Mouse (Mus musculus) mouse embryonic stem cell (cell line): Measurements from ENCODE around the gene Col15a1.

ENCODE experiments used
- in situ Hi-C, 2 experiments: fragments of 300-500 bp; cut with MboI; formaldehyde crosslinking; loops; 1 replicate in 1 of 2; 3 replicates in 1 of 2; pipeline ENCODE4 v1.14.3; 2019 to 2020; ENCODE audit warnings: low sequenced_read_pairs in 2 of 2, low pct_unique_long_range_greater_than_20kb in 1 of 2, mixed read lengths in 1 of 2; ENCODE audit not compliant: unreplicated experiment in 1 of 2

Gene Col15a1

DNA sequence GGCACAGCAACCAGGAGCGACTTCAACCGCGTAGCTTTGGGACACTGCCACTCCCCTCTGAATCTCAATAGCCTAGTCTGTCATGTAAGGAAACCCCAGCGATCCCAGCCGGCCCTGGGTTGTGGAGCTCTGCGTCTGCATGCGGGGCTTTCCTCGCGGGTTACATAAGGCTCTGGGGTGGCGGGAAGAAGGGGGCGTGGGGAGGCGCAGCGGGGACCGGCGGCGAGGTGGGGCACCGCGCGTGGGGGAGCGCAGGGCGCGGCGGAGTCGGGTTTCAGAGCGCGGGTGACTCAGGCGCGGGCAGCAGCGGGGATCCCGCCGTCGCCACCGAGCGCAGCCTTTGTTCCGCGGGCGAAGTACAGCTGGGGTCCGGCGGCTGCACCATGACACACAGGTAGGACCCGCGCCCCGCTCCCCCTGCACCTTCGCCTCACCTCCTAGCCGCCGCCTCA, at the start of gene Col15a1:
Col15a1 (plus strand) TSS at position 193 of the 452 bp plus-strand sequence.
- in situ Hi-C loops, result no loop called here

DNA sequence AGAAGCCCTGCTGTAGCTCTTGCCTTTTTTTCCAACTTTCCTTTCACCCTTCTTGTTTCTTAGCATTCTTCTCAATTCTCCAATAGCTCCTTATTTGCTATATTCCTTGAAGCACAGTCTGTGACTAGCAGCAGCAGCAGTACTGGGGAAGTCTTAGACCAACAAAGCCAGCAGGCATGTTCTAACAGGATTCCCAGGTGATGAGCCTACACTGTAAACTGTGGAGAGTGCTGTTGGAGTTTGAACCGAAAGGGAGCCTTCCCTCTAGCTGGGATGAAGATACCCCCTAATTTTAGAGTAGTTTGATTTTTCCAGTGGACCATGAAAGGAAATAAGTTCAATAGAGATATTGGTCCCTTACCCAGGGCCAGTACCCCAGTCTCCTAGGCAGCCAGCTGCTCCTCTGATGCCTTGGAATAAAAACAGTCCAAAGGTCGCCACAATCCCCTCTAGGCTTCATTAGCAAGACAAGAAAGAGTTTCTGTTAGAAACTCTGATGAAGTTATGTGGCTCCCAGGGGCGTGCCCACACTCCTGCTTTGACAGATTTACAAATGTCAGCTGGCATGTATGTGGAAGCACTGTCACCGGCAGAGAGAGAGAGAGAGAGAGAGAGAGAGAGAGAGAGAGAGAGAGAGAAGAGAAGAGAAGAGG, 46.7 kb upstream of the Col15a1 start:
- in situ Hi-C loops, result no loop called here

DNA sequence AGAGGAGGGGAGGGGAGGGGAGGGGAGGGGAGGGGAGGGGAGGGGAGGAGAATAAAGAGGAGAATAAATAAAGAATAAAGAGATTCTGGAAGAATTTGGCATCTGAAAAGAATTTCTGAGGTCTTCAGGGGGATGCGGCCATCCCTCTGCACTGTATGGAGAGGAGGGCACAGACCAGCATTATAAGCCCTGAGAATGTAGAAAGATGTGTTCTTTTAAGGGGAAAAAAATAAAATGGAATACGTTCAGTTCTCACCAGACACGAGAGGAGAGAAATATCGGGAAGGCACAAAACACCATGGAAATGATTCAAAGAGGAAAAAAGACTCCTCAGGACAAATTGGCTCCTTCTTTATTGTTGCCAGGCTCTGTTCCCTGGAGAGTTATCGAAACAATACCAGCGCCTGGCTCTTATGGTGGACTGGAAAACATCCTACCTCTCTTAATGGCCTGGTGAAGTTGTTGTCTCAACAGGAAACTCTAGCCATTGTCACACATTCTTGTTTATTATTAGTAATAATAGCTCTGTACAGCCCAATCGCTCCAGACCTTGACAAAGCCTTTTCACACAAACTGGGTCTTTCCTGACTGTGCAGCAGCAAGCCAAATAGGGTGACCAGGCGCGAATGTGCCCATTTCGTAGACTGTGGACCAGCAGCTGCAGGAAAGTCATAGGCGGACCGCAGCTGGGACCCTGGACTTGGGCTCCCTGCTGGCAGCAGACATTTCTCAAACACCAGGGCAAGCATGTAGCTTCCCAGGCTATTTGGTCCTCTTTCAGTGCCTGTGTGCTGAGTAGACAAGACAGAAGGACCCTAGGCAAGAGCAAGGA, 46.0 kb upstream of the Col15a1 start:
- in situ Hi-C loops, result no loop called here

DNA sequence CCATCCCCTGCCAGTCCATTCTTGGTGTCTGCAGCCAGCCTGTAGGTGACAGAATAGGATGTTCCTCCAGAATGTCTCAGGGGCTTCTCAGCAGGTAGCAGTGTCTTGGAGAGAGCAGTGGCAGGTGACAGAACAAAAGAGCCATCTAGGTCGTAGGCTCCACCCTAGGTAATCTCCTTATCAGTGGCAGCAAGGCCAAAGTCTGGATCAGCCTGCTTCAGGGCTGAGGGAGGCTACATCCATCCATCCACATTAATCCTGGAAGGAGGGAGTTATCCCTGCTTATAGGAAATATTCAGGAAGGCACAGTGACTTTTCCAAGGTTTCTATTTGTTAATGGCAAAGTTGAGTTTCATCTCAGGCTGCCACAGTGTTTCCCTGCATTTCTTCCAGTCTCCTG, 35.6 kb upstream of the Col15a1 start:
- in situ Hi-C loops, result no loop called here

DNA sequence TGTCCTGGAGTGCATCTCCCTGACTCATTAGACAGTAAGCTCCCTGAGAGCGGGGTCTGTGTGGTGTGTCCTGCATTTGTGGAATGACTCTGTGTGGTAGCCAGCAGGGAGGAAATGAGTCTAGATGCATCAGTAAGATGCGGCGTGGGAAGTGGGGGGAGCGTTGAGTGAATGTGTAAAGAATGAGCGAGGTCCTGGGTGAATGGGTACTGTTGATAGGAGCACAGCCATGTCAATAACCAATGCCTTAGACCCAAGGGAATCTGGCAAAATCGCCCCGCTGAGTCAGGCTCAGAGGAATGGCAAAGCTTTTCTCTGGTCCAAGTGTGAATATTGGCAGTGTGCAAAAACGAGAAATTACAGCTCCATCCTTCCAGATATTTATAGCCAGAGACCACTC, 30.9 kb upstream of the Col15a1 start:
- in situ Hi-C loops, result no loop called here

DNA sequence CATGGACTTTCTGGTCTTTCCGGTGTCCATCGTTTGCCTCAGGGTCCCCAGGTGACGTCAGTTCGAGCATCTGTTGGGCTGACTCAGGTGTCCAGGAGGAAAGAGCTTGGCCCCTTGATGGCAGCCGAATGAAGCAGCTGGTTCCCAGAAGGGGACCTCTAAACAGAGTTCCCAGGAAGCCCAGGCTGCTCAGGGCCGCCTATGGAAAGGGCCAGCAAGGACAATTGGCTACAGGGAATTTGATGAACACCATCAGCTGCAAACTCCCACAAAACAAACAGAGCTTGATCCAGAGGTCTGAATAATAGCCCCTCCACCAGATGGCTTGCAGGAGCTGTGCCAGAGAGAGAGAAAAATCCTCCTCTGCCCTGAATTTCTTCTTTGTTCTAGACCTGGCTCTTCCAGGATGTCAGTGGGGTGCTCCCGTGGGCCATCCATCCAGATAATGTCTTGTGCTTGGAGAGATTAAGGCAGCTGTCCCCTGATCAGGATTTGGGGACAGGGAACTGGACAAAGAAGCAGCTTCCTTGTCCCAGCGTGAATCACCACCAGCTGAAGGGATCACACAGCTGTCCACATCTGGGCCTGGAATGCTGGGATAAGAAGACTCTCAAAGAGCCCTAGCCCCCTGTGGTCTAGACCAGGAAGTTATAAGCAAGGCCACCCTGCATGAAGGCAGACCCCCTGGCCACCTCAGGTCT, 29.6 kb upstream of the Col15a1 start:
- in situ Hi-C loops, result no loop called here

DNA sequence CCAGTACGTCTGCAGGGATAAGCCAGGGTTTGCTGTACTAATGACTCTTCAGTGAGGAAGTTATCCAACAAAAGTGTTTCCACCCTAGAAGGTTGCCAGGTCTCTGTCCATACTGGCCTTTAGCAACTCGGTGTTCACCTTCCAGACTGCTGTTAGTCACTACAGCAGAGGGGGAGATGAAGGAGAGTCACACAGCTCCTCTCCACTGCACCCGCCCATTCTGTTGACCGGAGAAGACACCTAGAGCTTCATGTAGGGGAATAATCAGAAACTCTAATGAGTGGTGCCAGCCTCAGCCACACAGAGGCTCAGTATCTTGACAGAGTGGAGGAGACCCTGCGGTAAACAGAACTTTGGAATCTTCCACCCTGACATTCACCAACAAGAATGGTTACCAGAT, 28.4 kb upstream of the Col15a1 start:
- in situ Hi-C loops, result no loop called here

DNA sequence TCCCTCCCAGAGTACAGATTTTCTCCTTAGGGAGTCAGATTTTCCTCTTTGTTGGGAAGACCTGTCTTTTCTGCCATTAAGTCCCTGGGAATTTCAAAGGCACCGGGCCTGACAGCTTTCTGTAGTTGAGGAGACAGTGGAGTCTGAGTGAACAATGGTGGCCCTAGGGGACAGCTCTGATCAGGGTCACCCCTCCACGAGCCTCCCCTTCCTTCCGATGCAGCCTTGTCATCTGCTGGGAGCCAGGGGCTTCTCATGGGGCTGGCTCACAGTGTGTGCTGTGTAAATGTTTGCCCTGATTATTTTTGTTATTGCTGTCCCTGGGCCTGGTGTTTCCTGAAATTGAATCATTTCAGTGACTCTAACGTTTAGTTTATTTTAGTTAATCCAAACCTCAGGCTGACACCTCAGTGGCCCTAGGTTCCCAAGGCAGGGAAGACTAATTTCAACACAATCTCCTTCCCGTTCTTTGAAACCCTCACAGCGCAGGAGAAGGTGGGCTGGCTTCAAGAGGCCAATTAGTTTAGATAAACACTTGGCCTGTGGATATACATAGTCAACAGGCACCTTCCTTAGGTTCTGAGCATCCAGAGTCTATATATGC, 23.8 kb upstream of the Col15a1 start:
- in situ Hi-C loops, result no loop called here

DNA sequence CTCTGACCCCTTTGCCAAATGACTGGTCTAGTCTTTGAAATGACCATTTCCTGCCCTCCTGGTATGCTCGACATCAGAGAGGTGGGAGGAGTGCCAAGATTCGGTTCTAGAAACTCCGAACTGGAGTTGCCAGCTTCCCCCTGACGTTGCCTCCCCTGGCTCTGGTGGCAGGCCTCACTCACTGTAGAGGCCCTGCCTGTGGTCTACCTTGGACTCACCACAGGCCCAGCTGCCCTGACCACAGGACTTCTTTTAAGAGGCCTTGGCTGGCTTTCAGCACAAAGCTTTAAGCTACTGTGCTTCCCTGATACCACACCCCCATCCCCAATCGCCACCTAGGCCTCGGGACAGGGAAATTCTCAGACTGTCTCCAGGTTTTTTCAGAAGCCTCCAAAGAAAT, 21.4 kb upstream of the Col15a1 start:
- in situ Hi-C loops, result no loop called here

DNA sequence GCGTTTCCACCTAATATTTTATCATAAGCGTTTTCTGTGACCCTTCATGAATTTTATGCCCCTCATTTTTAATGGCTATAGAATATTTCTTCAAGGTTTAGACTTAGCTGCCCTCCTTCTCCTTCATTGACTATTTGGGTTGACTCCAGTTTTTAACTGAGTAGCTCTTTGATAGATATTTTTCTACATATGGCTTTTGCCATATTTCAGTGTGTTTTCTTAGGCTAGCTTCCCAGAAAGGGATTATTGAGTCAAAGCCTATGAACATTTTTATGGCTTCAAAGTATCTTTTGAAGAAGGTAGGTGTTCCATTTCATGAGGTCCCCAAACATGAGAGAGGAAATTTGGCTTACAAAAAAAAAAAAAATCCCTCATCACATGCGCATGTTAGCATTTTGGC, 11.8 kb upstream of the Col15a1 start:
- in situ Hi-C loops, result no loop called here

DNA sequence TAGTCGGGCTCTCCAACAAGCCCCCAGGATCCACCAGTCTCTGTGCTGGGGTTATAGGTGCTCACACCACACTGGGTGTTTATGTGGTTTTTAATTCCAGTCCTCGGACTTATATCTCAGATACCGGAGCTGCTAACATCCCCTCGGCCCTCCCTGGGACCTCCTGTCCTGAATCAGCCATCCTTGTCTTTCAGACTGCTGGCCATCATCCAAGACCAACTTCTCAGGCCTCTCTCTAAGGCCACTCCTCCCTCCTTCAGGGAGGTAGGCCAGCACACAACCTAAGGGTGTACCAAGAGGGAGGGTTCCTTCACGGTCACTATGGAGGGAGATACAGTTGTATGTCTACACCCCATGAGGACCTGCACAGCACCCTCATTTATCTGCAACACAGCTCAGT, 4.3 kb upstream of the Col15a1 start:
- in situ Hi-C loops, result no loop called here

DNA sequence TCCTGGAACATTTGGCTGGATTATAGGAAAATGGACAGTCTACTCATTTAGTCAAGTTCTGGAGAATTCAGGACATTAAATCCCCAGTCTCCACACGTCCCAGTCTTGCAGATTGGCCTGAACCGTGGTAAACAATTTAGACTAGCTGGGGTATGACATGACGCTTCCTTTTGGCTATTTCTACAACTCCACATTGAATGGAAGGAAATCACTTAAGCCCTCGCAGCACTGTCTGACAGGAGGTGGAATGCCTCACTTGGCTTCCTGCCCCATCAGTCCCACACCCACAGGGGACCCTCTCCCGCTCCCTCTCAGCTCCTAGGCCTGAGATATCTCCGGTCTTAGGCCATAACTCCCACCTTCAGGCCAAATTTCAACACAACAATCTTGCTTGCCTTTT, 2.1 kb upstream of the Col15a1 start:
- in situ Hi-C loops, result no loop called here

DNA sequence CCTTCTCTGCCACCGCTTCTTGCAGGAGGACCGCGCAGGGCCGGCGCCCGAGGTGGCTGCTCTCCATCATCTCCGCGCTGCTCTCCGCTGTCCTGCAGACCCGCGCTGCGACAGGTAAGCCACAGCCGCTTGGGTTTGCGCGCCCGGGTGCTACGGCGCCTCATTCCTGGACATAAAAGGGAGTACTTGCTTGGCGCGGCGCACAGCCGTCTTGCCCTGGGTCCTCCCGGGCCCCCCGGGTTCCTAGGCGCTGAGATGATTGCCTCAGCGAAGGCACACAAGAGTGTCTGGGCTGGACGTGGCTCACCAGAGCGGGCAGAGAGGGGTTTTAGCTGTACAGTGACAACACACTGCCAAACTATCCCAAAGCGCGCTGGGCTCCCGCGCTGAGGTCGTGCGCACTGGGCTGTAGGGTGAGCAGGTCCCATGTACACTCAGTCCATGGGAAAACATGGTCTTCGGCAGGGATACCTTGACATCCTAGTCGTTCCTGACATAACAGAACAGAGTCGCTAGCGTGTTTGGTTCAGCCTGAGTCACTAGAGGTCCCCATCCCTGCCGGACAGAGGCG, 545 bp downstream of the Col15a1 start:
- in situ Hi-C loops, result no loop called here

DNA sequence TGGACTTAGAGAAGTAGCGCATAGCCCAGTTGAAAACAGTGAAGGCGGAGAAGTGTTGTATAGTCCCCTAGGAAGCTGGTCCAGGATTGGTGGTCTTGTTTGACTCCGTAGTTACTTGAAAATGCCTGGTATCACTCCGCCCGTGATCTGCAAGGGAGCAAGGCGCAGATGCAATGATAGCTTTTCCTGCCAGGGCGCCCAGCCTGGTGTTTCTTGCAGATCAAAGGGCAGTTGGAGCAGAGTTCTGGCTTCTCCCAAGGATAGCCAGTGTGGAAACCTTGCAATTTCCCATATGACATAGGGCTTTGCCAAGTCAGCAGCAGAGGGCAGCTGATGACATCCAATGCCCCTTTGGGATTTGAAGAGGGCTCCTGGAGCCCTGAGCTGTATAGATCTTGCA, 1.5 kb downstream of the Col15a1 start:
- in situ Hi-C loops, result no loop called here

DNA sequence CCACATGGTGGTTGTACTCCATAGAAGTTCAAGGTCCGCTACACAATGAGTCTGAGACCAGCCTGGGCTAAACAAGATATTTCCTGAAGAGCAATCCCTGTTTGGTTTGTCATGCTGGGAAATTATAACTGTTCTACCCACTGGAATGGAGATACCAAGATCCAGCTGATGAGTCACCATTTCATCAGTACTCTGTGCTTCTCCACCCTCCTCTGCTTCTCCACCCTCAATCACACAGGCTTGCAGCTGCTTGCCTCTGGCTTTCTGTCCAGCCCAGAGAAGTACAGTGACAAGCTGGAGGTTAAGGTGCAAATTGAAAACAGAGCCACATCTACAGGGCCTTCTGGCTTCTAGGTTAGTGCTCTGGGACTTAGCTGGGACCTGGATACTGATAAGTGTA, 10.9 kb downstream of the Col15a1 start:
- in situ Hi-C loops, result no loop called here

DNA sequence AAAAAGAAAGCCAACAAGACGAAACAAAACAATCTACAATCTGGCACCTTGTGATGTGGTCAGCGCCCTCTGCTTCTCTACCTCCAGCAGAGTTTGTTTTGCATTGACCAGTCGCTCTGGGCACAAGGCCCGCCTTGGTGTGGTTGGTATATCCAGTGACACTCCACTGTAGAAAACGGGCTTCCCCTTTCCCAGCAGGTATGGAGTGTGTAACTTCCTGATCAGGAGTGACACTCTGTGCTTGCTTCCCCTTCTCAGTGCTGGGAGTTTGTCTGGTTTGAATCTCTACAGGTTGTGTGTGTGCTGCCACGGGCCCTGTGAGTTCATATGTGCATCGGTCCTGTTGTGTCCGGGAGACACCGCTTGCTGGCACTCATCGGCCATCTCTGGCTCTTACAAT, 11.4 kb downstream of the Col15a1 start:
- in situ Hi-C loops, result no loop called here

DNA sequence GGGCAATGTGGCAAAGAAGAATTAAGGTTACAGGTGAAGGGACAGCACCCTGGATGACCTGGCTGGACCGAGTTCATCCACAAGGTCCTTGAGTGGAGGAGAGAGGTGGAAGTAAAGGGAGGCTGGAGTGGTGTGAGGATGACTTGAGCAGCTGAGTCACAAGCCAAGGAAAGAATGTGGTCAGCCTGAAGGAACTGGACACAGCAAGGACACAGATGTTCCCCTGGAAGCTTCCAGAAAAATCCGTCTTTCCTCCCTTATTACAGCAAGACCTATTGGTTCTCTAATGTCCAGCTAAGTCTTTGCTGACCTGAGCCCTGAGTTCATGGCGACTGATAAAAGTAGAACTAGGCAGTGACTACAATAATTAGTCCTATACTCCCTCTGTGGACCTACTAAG, 12.6 kb downstream of the Col15a1 start:
- in situ Hi-C loops, result no loop called here

DNA sequence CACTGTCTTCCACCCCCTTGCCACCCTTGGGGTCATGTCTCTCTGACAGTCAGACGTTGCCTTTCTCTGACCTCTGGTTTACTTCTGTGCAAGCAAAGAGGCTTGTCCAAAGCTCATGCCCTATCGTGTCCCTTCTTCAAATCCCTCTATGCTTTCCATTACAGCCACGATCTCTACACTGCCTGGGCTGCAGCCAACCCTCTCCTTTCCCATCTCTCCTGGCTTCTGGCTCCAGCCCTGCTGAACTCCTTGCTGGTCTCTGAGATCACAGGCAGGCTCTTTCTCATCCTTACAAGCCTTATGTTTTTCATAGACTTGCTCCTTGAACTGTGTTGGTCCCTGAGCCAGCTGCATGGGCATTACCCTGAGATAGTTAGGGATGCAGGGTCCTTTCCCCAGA, 14.2 kb downstream of the Col15a1 start:
- in situ Hi-C loops, result no loop called here

DNA sequence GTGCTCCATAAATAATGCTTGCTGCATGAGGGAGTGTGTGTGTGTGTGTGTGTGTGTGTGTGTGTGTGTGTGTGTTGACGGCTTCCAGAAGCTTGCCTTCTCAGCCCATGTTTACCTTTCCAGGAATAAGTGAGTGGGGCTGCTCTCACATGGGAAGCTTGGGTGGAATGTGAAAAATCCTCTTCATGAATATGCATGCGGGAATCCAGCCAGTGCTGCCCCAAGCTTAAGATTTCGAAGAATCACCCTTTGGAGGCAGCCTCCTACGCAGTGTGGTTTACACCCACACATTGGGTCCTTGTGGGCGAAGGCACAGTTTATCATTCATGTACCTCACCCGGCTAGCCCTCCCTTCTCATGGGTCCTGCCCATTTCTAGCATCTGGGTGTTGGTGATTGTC, 18.0 kb downstream of the Col15a1 start:
- in situ Hi-C loops, result no loop called here
